Mouse (Mus musculus) kidney, postnatal 0 days (tissue): ENCODE measurements around the gene Arhgap5. TPM values are rescaled to one million over a fixed set of nuclear protein-coding genes. Genes with fewer than 3 reads are reported as not detected.

Experiments
- ATAC-seq: fragments of 200-750 bp; cut with Nextera tagmentation; replicated peaks from 2 replicates; pipeline ENCODE4 v1.8.0; 2017; ENCODE audit warnings: low read depth, moderate number of reproducible peaks, moderate TSS enrichment, moderate library complexity; ENCODE audit not compliant: low FRiP score
- DNase-seq: peaks from one replicate; pipeline ENCODE4 v3.0.0-alpha.2; 2016; ENCODE audit warnings: low spot score
- H3K27ac ChIP-seq: fragments of 300-500 bp; sonication (generic); 2 replicates; pipeline ENCODE4 v1.5.1; 2014; ENCODE audit warnings: mild to moderate bottlenecking
- H3K27me3 ChIP-seq: fragments of 300-500 bp; sonication (generic); 2 replicates; pipeline ENCODE4 v1.6.1; 2014; ENCODE audit warnings: low read length, mixed read lengths; ENCODE audit not compliant: insufficient read depth
- H3K36me3 ChIP-seq: fragments of 300-500 bp; sonication (generic); 2 replicates; pipeline ENCODE4 v1.6.1; 2014; ENCODE audit warnings: low read length, mixed read lengths; ENCODE audit not compliant: insufficient read depth
- H3K4me1 ChIP-seq: fragments of 300-500 bp; sonication (generic); replicated peaks from 2 replicates; pipeline ENCODE4 v1.6.1; 2014; ENCODE audit warnings: antibody characterized with exemption, low read length, mixed read lengths; ENCODE audit not compliant: insufficient read depth
- H3K4me2 ChIP-seq: fragments of 300-500 bp; sonication (generic); 2 replicates; pipeline ENCODE4 v1.6.1; 2014; ENCODE audit warnings: mild to moderate bottlenecking, low read length, moderate library complexity, mixed read lengths
- H3K4me3 ChIP-seq: fragments of 300-500 bp; sonication (generic); replicated peaks from 2 replicates; pipeline ENCODE4 v1.5.1; 2014; ENCODE audit warnings: low read depth, low read length
- H3K9ac ChIP-seq: fragments of 300-500 bp; sonication (generic); 2 replicates; pipeline ENCODE4 v1.6.1; 2014; ENCODE audit warnings: low read depth, low read length
- H3K9me3 ChIP-seq: fragments of 300-500 bp; sonication (generic); replicated peaks from 2 replicates; pipeline ENCODE4 v1.6.1; 2016; ENCODE audit warnings: low read length, inconsistent platforms, mixed read lengths
- CTCF ChIP-seq: IDR thresholded peaks from 2 replicates; pipeline ENCODE4 v1.5.1; 2016; ENCODE audit warnings: antibody characterized with exemption, low read depth, mild to moderate bottlenecking, moderate library complexity
- WGBS: fragments of 180-500 bp; shearing (Covaris S2); extraction: QIAGEN DNeasy Blood & Tissue Kit; methylation state at CpG from one replicate; pipeline ENCODE4 v1.1.7; 2014; 5-methylcytosine and 5-hydroxymethylcytosine counted together
- polyA plus RNA-seq: library from polyadenylated mRNA; unstranded; fragments of >200 nt; fragmentation: Nextera tagmentation; extraction: Ambion mirVana; gene quantifications from 2 replicates; pipeline ENCODE4 v1.2.1, GENCODE M21; 2015

The Arhgap5 gene
- polyA plus RNA-seq, 1 experiment from 2014 or later, result 42.5 TPM

- WGBS, result 81% methylated on average over 8 of the region's 8 CpGs
- Histone ChIP-seq H3K4me1 (no peaks in the 10 kb centered on the region), H3K36me3 (no peaks in the 10 kb centered on the region), H3K9me3 (no peaks in the 10 kb centered on the region), H3K4me3 (no peak overlapping the region), H3K9ac (no peak overlapping the region), H3K27ac (no peak overlapping the region), H3K27me3 (no peaks in the 10 kb centered on the region), H3K4me2 (no peak overlapping the region)
- ATAC-seq (no peak), DNase-seq (peak; percentile 34)
- TF ChIP-seq CTCF, result peak; percentile 63
Measured at GRCm38 (mm10) chr12:52500915-52501833, 2.6 kb upstream of the Arhgap5 start.

DNA sequence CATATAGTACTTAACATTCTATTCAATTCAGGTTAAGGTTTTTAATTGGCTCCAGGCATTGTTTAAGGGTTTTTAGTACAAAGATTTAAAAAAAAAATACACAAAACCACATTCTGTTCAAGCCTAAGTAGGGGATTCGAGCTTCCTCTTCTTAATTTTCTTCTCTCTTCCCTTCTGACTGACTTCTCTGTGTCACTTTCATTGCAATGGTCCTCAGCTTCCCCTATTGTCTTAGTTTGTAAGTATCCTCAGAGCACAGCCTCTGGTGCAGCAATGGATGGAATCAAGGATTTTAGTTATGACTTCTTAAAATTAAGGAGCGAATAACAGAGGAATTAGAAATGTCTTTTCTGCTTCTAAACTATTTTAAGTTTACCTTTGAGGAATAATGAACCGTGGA is 1.6 kb upstream of the Arhgap5 start:
- Histone ChIP-seq H3K27me3 (no peaks in the 10 kb centered on the region), H3K4me3 (no peak overlapping the region), H3K9me3 (no peaks in the 10 kb centered on the region), H3K4me2 (no peak overlapping the region), H3K36me3 (no peaks in the 10 kb centered on the region), H3K9ac (no peak overlapping the region), H3K4me1 (no peaks in the 10 kb centered on the region), H3K27ac (no peak overlapping the region)
- TF ChIP-seq CTCF, result no peak
- no peak for ATAC-seq
- WGBS, result 70% methylated on average over 3 of the region's 3 CpGs
- no peak for DNase-seq

DNA sequence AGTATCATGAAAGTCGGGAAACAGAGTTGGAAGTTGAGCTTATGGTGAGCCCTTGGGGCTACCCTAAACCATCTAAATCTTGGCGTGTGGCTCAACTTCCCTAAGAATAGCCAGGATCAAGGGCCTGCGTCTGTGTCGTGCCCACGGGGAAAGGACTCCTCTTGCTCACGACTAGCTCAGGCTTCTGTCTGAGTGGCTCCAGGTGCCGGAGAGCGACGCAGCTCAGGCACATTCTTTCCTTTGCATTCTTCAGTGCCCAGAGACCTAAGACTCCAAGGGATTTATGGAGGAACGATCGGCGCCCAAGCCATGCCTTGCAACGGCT is 679 bp upstream of the Arhgap5 start:
- H3K9ac ChIP-seq, result peak overlapping the region; percentile 61; the same call in 1 of the 2 replicates
- no peaks in the 10 kb centered on the region for H3K36me3 ChIP-seq
- DNase-seq, result no peak
- no peaks in the 10 kb centered on the region for H3K4me1 ChIP-seq
- H3K4me2 ChIP-seq, result peak overlapping the region; percentile 69
- peak overlapping the region; percentile 100 for H3K27ac ChIP-seq
- no peak for TF ChIP-seq CTCF
- no peaks in the 10 kb centered on the region for H3K27me3 ChIP-seq
- peak overlapping the region; percentile 89 for H3K4me3 ChIP-seq
- ATAC-seq, result peak; percentile 42
- no peaks in the 10 kb centered on the region for H3K9me3 ChIP-seq
- WGBS, result under 1% methylated on average over 13 of the region's 13 CpGs

DNA sequence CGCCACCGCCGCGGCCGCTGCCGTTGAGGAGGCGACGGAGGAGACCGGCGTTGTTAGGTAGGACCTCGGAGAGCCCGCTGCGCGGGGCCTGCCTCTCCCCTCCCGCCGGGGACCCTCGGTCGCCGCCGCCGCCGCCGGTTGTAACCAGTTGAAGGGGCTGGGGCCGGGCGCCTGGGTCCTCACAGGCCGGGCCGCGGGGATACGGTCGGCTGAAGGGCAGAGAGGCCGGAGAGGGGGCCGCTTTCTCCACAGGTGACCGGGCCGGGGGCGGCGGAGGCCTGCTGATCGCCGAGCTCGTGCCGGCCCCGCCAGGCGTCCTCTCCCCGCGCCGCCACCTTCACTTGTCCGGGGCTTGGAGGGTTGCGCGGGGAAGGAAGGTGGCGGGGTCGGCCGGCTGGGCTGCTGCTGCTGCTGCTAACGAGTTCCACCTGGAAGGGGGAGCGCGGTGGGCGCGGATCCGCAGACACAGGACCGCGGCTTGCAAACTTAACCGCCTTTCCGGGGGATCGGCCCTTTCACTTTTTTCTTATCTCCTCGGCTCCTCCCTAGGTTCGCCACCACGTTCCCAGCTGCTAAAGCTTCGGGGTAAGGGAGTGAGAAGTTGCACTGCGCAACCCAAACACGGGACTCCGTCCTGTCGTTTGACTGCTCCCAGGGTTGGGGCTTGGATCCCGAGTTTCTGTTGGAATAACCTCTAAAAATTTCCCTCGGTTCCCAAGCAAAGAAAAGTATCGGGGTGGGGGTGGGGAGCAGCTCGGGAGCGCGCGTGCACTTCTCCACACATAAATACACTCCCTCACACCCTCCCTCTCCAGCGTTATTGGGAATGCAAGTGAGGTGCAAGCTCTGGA is 784 bp downstream of the Arhgap5 start:
- DNase-seq (peak; percentile 71), ATAC-seq (peak; percentile 15)
- no peaks in the 10 kb centered on the region for H3K4me1 ChIP-seq
- peak overlapping the region; percentile 99 for H3K9ac ChIP-seq
- H3K4me2 ChIP-seq, result peak overlapping the region; percentile 69
- peak overlapping the region; percentile 89 for H3K4me3 ChIP-seq
- peak overlapping the region; percentile 100 for H3K27ac ChIP-seq
- H3K9me3 ChIP-seq, result no peaks in the 10 kb centered on the region
- no peak for TF ChIP-seq CTCF
- WGBS, result under 1% methylated on average over 61 of the region's 78 CpGs
- H3K36me3 ChIP-seq, result no peaks in the 10 kb centered on the region
- H3K27me3 ChIP-seq, result no peaks in the 10 kb centered on the region

DNA sequence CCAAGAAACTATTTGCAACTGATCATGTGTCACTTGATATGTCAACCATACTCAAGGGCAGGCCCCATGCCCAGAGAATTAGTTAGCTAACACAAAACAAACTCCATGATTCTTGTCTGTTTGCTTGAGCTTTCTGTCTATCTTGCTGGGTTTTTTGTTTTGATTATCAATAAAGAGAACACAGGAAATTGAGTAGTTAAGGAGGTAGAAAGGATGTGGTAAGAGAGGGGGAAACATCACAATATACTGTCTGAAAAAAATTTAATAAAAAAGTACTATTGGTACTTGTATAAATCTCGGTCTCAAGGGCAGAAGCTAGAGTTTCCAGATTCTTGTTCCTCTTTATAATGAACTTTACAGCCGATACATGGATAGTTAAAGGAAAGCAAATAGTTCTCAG is 20.9 kb downstream of the Arhgap5 start:
- no peak overlapping the region for H3K4me3 ChIP-seq
- H3K4me2 ChIP-seq, result no peak overlapping the region
- H3K27me3 ChIP-seq, result no peaks in the 10 kb centered on the region
- H3K36me3 ChIP-seq, result 0 out of 2 replicates have a peak, but pooled peaks cover 2% of the 10 kb centered on the region
- no peak for DNase-seq
- no peaks in the 10 kb centered on the region for H3K4me1 ChIP-seq
- H3K9me3 ChIP-seq, result no peaks in the 10 kb centered on the region
- 81% methylated on average over 2 of the region's 2 CpGs for WGBS
- no peak for TF ChIP-seq CTCF
- ATAC-seq, result no peak
- no peak overlapping the region for H3K9ac ChIP-seq
- H3K27ac ChIP-seq, result no peak overlapping the region

DNA sequence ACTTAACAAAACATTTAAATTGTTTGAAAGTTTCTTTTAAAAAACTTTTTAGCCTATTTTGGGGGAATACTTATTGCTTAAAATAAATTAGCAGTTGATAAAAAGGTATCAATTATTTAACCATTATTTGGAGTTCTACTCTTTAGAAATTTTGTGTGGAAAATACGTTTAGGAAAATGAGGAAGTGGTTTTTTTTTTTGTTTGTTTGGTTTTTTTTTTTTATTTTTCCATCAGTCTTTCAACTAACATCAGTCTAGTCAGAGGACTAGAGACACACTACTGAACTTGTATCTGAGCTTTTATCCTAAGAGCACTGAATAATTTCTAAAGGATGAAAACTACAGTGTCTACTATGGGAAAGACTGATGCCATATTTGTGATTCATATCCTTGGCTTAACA is 21.7 kb downstream of the Arhgap5 start:
- TF ChIP-seq CTCF, result no peak
- Histone ChIP-seq H3K9ac (no peak overlapping the region), H3K27me3 (no peaks in the 10 kb centered on the region), H3K4me2 (no peak overlapping the region), H3K4me1 (no peaks in the 10 kb centered on the region), H3K27ac (no peak overlapping the region), H3K36me3 (0 out of 2 replicates have a peak, but pooled peaks cover 2% of the 10 kb centered on the region), H3K9me3 (no peaks in the 10 kb centered on the region), H3K4me3 (no peak overlapping the region)
- no peak for DNase-seq
- no peak for ATAC-seq
- WGBS, result 85% methylated on average over 1 of the region's 1 CpGs
